Mouse (Mus musculus) testis, postnatal 10 days (tissue): Measurements from ENCODE around the gene Mfge8.

ENCODE experiments used
- DNase-seq: peaks from one replicate; pipeline ENCODE4 v3.0.0; 2021; ENCODE audit warnings: low spot score

Mfge8 gene

GRCm38 (mm10) chr7:79130385-79130784 is 18.5 kb downstream of the Mfge8 start:
- DNase-seq, result no peak

DNA sequence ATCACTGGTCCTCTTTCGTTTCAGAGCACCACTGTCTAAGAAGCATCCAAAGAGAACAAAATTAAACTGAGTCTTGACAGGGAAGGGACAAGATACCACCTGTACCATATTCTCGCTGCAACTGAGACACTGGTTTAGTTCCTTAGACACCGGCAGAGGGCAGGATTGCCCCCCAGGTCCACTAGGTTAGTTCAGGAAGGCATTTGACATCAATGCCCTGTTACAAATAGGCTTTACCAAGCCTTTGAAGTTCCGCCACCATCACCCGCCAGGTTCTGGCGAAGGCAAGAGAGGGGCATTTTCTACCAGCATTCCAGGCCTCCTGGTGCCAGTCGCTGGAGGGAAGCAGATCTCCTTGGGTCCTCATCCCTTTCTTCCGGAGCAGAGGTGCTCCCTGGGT is 19.0 kb downstream of the Mfge8 start:
- DNase-seq, result no peak

GRCm38 (mm10) chr7:79123465-79123864 is 25.4 kb downstream of the Mfge8 start:
- no peak for DNase-seq

DNA sequence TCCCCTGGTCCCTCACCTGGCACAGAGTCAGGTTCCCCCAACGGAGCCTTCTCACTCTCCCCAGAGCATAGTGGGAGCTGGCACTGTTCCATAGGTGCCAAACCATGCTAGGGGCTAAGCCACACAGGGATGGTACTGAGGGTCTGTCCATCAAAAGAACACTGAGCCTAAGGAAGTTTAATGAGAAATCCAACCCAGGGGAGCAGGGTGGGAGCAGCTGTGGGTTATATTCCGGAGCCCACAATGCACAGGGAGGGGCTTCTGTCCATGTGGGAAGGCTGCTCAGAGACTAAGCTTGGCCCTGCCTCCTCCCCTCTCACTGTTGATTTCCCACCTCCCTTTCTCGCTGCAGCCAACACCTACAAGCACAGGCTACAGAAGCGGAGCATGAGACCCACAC is 35.0 kb downstream of the Mfge8 start:
- no peak for DNase-seq

DNA sequence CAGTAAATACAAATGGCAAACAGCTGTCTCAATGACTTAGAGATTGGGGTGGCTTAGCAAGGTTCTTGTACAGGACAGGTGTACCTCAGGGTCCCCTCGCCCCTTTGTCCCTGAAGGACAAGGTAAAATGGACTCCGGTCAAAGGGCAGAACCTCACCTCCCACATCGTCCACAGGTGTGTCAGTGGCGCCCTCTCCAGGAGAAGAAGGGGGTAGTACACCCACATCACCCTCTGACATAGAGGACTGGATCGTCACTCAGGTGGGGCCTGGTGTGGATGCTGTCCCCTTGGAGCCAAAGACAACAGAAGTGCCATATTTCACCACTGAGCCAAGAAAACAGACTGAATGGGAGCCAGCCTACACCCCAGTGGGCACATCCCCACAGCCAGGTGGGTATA is 52.4 kb downstream of the Mfge8 start:
- DNase-seq, result no peak

DNA sequence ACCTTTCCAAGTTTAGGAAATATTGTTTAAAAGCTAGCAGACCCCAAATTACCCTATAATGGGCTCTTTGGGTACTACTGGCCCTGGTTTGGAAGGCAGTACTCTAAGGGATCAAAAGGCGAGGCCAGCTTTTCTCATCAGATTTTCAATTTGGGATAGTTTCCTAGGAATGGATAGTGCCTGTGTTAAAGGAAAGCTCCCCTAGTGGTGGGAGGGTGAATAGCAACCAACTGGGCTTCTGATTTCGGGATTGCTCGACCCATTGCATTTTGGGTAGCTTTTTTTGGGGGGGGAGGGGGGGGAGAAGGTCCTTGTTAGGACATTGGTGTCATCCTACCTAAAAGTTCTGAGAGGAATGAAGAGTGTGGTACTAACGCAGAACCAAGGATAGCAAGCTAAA is 59.7 kb downstream of the Mfge8 start:
- peak; percentile 62 for DNase-seq
